Mouse (Mus musculus): ENCODE measurements around the gene Tmem178b.

Gene Tmem178b

GRCm38 (mm10) chr6:40300707-40301106, 427.6 kb downstream of the Tmem178b start:
- no peak for DNase-seq (ENCODE audit: low read depth)

GRCm38 (mm10) chr6:40303379-40303778, 430.3 kb downstream of the Tmem178b start:
- peak; percentile 5 for DNase-seq (ENCODE audit: low read depth)

Measured in naive thymus-derived CD4-positive, alpha-beta T cell, adult 2 months (primary cell).